Mouse (Mus musculus) testis, postnatal 14 days (tissue): ENCODE results near the gene Gm14435.
"Not testable (repeated sequence)": the region's sequence is repeated elsewhere in the genome, so short reads cannot be mapped to it uniquely, and the experiment has no call there.

Experiments
- DNase-seq: peaks from one replicate; pipeline ENCODE4 v3.0.0; 2021; ENCODE audit warnings: low spot score

Gm14435 gene

GRCm38 (mm10) chr2:176423294-176423693 is at the start of gene Gm14435:
Gene Gm14435, plus strand, starts transcription at chr2:176423594.
- DNase-seq, result not testable (repeated sequence)
